Mouse (Mus musculus): Measurements from ENCODE around the gene Gria1.

DNA sequence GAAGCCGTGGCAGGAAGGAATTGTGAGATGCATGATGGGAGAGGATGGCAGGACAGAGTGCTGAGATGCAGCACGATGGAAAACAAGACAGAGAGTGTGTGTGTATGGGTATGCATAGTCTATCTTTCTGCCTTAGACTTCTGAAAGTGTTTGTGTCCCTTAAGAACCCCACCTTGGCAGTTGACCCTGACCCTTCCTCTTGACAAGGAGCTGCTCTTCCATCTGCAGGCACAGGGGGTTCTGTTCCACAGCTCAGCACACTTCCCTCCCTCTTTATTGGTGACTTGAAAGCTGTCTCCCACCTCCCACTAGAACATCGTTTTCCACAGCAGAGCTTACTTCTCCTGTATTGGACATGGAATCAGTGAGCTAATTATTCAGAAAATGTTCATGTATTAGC is 148.2 kb downstream of the Gria1 start:
- TF ChIP-seq CTCF (IDR thresholded peaks at IDR 0.05; ENCODE audit: low read depth) (no peak), EP300 (optimal IDR thresholded peaks at IDR 0.05) (no peak)

Data from stomach, postnatal 0 days (tissue).